Mouse (Mus musculus) kidney, postnatal 0 days (tissue): ENCODE measurements around the gene Inpp4a. TPM values are rescaled to one million over a fixed set of nuclear protein-coding genes. Genes with fewer than 3 reads are reported as not detected.

Experiments
- ATAC-seq: fragments of 200-750 bp; cut with Nextera tagmentation; replicated peaks from 2 replicates; pipeline ENCODE4 v1.8.0; 2017; ENCODE audit warnings: low read depth, moderate number of reproducible peaks, moderate TSS enrichment, moderate library complexity; ENCODE audit not compliant: low FRiP score
- DNase-seq: peaks from one replicate; pipeline ENCODE4 v3.0.0-alpha.2; 2016; ENCODE audit warnings: low spot score
- H3K27ac ChIP-seq: fragments of 300-500 bp; sonication (generic); 2 replicates; pipeline ENCODE4 v1.5.1; 2014; ENCODE audit warnings: mild to moderate bottlenecking
- H3K27me3 ChIP-seq: fragments of 300-500 bp; sonication (generic); 2 replicates; pipeline ENCODE4 v1.6.1; 2014; ENCODE audit warnings: low read length, mixed read lengths; ENCODE audit not compliant: insufficient read depth
- H3K36me3 ChIP-seq: fragments of 300-500 bp; sonication (generic); 2 replicates; pipeline ENCODE4 v1.6.1; 2014; ENCODE audit warnings: low read length, mixed read lengths; ENCODE audit not compliant: insufficient read depth
- H3K4me1 ChIP-seq: fragments of 300-500 bp; sonication (generic); replicated peaks from 2 replicates; pipeline ENCODE4 v1.6.1; 2014; ENCODE audit warnings: antibody characterized with exemption, low read length, mixed read lengths; ENCODE audit not compliant: insufficient read depth
- H3K4me2 ChIP-seq: fragments of 300-500 bp; sonication (generic); 2 replicates; pipeline ENCODE4 v1.6.1; 2014; ENCODE audit warnings: mild to moderate bottlenecking, low read length, moderate library complexity, mixed read lengths
- H3K4me3 ChIP-seq: fragments of 300-500 bp; sonication (generic); replicated peaks from 2 replicates; pipeline ENCODE4 v1.5.1; 2014; ENCODE audit warnings: low read depth, low read length
- H3K9ac ChIP-seq: fragments of 300-500 bp; sonication (generic); 2 replicates; pipeline ENCODE4 v1.6.1; 2014; ENCODE audit warnings: low read depth, low read length
- H3K9me3 ChIP-seq: fragments of 300-500 bp; sonication (generic); replicated peaks from 2 replicates; pipeline ENCODE4 v1.6.1; 2016; ENCODE audit warnings: low read length, inconsistent platforms, mixed read lengths
- CTCF ChIP-seq: IDR thresholded peaks from 2 replicates; pipeline ENCODE4 v1.5.1; 2016; ENCODE audit warnings: antibody characterized with exemption, low read depth, mild to moderate bottlenecking, moderate library complexity
- WGBS: fragments of 180-500 bp; shearing (Covaris S2); extraction: QIAGEN DNeasy Blood & Tissue Kit; methylation state at CpG from one replicate; pipeline ENCODE4 v1.1.7; 2014; 5-methylcytosine and 5-hydroxymethylcytosine counted together
- polyA plus RNA-seq: library from polyadenylated mRNA; unstranded; fragments of >200 nt; fragmentation: Nextera tagmentation; extraction: Ambion mirVana; gene quantifications from 2 replicates; pipeline ENCODE4 v1.2.1, GENCODE M21; 2015

The Inpp4a gene
- polyA plus RNA-seq, 1 experiment from 2014 or later, result 13.6 TPM

DNA sequence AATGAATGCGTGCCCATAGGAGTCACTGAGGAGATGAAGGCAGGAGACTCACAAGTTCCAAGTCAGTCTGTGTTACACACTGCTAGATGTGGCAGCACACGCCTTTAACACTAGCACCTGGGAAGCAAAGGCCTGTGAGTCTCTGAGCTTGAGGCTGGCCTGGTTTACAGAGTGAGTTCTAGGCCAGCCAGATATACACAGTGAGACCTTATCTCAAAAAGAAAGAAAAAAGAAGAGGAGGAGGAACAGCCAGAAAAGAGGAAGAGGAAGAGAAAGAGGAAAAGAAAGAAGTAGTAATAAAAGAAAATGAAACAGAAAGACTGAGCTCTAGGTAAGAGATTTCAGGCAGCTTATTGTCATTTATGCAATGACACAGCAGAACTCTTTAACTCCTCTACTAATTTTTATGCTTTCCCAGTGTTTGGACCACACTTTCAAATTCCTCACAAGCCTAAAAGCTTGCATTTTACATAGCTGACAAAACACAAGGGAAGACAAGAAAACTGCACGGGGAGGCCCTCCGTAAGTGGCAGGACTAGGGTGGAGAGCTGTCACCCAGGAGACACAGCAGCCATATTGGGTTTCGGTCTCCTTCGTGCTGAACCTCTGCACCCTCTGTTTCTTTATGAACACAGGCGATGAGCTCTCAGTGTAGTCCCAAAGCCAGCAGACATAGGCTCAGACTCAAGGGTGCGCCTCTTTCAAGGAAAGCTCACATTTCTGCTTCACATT, 127.6 kb downstream of the Inpp4a start:
- no peaks in the 10 kb centered on the region for H3K9me3 ChIP-seq
- H3K4me2 ChIP-seq, result no peak overlapping the region
- no peak overlapping the region for H3K9ac ChIP-seq
- H3K36me3 ChIP-seq, result peaks cover 6% of the 10 kb centered on the region; the same call in 1 of the 2 replicates
- WGBS, result 94% methylated on average over 8 of the region's 8 CpGs
- no peak for DNase-seq
- H3K4me3 ChIP-seq, result no peak overlapping the region
- no peak overlapping the region for H3K27ac ChIP-seq
- TF ChIP-seq CTCF, result no peak
- no peaks in the 10 kb centered on the region for H3K27me3 ChIP-seq
- H3K4me1 ChIP-seq, result peaks cover 14% of the 10 kb centered on the region
- no peak for ATAC-seq

DNA sequence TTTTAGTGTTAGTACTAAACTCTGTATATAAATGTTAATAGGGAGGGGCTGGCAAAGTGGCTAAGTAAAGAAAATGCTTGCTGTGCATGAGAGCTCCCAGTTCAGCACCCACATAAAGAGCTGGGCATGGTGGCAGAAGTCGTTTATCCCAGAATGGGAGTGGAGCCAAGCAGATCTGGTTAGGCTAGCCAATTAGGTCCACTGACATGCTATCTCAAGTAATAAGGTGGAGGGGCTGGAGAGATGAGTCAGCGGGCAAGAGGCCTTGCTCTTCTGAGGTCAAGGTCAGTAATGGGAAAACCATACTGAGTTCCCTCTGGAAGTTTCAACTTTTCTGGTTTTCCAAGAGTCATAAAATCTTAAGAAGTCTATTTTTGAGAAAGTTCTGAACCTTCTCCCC, 129.2 kb downstream of the Inpp4a start:
- no peak overlapping the region for H3K27ac ChIP-seq
- peaks cover 14% of the 10 kb centered on the region for H3K4me1 ChIP-seq
- ATAC-seq (no peak), DNase-seq (no peak)
- H3K4me3 ChIP-seq, result peak overlapping the region; percentile 91
- H3K9ac ChIP-seq, result peak overlapping the region; percentile 90; the same call in 1 of the 2 replicates
- H3K36me3 ChIP-seq, result peaks cover 15% of the 10 kb centered on the region
- H3K4me2 ChIP-seq, result peak overlapping the region; percentile 77
- no peaks in the 10 kb centered on the region for H3K27me3 ChIP-seq
- TF ChIP-seq CTCF, result no peak
- 35% methylated on average over 2 of the region's 2 CpGs for WGBS
- H3K9me3 ChIP-seq, result no peaks in the 10 kb centered on the region

DNA sequence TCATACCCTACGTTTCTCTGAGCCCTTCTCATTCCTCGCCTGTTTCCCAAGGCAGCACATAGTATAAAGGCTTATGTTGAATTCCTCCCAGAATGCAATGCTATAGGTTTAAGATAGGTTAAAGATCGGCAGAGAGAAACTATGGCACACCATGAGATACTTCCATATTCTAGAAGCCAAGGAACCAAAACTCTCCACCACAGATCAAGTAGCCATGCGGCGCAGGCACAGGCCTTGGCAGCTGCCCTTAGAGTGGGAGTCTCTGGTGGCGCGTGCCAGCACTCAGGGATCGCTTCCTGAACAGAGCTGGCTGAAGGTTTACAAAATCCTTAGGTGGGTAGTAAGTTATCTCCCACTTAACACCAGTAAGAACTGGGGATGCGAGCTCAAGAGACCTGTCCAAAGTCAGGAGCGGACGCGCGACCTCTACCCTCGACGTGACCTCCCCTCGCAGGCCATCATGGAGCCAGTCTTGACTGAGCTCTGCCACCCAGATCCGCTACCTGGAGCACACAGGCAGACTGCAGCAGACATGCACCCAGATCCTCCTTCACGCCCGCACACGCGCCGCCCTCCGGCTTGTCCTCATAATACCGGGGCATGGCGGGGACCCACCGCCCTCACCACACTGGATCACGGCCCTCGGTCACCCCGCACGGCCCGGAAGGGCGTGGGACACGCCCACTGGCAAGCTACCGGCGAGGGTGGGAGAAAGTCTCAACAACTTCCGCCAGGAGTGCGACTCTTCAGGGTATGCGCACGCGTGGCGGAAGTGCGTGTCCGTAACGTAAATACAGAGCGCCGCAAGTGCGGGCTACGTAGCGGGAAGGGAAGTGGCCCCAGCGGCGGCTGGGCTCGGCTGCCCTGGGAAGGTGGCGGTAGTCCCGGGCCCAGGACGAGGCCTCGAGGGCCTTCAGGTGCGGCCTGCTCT, 130.0 kb downstream of the Inpp4a start, which contains the start of the genes Coa5 and Unc50:
Coa5 (minus strand) TSS at position 738 of the 931 bp plus-strand sequence.
Unc50 (plus strand) TSS at position 774 of the 931 bp plus-strand sequence.
- peak; percentile 98 for DNase-seq
- H3K27ac ChIP-seq, result peak within 1 kb of the TSS; percentile 85
- H3K4me2 ChIP-seq, result peak within 1 kb of the TSS; percentile 77
- TF ChIP-seq CTCF, result peak; percentile 18; the same call in 1 of the 2 replicates
- 2% methylated on average over 57 of the region's 57 CpGs for WGBS
- H3K4me3 ChIP-seq, result peak within 1 kb of the TSS; percentile 91
- H3K9ac ChIP-seq, result peak within 1 kb of the TSS; percentile 90
- H3K4me1 ChIP-seq, result peaks cover 14% of the 10 kb centered on the region
- peaks cover 15% of the 10 kb centered on the region for H3K36me3 ChIP-seq
- no peaks in the 10 kb centered on the region for H3K27me3 ChIP-seq
- H3K9me3 ChIP-seq, result no peaks in the 10 kb centered on the region
- ATAC-seq, result peak; percentile 95

DNA sequence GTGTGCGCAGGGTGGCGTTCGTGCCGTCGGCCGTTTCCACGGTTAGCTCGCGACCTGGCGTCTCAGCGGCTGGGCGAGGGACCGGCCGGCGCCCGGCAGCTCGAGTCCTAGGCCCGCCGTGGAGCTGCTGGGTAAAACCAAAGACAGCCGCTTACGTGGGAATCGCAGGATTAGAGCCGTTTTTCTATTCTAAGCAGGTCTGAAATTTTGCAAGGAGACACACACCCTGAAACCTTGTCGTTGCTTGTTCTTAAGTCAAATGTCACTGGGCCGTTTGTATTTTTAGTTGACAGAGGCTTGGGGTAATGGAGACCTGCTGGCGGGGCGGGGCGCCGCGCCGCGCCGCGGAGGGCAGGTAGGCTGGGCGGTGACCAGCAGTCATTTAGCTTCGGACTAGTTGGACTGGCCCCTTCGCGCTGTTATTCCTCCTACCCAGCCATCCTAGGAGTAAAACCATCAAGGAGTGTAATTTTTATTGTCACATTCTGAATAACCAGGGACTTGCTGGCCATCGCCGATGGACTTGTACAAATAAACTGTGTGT, 130.7 kb downstream of the Inpp4a start:
- DNase-seq, result peak; percentile 47

DNA sequence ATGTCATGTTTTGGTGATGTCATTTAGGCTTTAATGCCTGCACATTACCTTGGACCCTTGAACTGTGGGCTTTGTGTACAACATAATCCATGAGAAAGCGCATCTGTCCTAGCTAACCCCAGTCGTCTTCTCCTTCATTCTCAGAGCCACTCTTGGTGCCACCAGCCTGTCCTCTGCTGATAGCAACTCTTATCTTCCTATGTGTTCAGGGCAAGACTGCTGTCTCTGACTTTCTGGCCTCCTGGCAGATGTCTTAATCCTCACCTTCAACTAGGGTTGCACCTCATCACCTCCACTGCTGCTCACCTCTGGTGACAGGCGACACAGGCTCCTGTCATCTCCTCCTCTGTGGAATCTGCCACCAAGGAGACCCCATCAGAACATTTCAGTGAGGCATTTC, 136.8 kb downstream of the Inpp4a start:
- WGBS, result 91% methylated on average over 3 of the region's 3 CpGs
- H3K9ac ChIP-seq, result no peak overlapping the region
- H3K4me2 ChIP-seq, result no peak overlapping the region
- no peak overlapping the region for H3K27ac ChIP-seq
- H3K36me3 ChIP-seq, result peaks cover 41% of the 10 kb centered on the region
- no peak for TF ChIP-seq CTCF
- no peak for DNase-seq
- no peak for ATAC-seq
- no peak overlapping the region for H3K4me3 ChIP-seq
- 0 out of 2 replicates have a peak, but pooled peaks cover under 1% of the 10 kb centered on the region for H3K4me1 ChIP-seq
- H3K27me3 ChIP-seq, result no peaks in the 10 kb centered on the region
- H3K9me3 ChIP-seq, result no peaks in the 10 kb centered on the region

More for the DNA sequence above, 130.7 kb downstream of the Inpp4a start:
- no peak for TF ChIP-seq CTCF
- peak overlapping the region; percentile 85 for H3K27ac ChIP-seq
- H3K9ac ChIP-seq, result peak overlapping the region; percentile 90
- H3K27me3 ChIP-seq, result no peaks in the 10 kb centered on the region
- H3K36me3 ChIP-seq, result peaks cover 15% of the 10 kb centered on the region
- H3K4me2 ChIP-seq, result peak overlapping the region; percentile 77
- peak overlapping the region; percentile 91 for H3K4me3 ChIP-seq
- peaks cover 14% of the 10 kb centered on the region for H3K4me1 ChIP-seq
- peak; percentile 63 for ATAC-seq
- H3K9me3 ChIP-seq, result no peaks in the 10 kb centered on the region
- 2% methylated on average over 40 of the region's 40 CpGs for WGBS
